Mouse (Mus musculus): Measurements from ENCODE around the gene Trpm8.

Trpm8 gene

DNA sequence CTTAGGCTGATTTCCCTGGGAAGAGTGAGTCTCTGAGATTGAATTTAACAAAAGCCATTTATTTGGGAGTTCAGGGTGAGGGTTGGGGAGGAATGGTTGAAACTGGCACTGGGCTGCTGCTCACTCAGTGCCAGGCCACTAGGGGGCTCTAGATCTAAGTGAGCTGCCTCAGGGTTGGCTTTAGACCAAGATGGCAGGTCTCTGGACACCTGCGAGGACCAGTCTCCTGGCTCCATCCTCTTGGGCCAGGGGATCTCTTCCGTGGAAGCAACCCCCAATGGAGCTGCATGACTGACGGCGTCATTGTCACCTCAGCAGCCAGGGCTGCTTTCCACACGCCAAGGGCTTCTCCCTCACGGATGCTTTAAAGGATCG, 7.5 kb downstream of the Trpm8 start:
- DNase-seq (ENCODE audit: low read depth, low spot score), result peak; percentile 82

DNA sequence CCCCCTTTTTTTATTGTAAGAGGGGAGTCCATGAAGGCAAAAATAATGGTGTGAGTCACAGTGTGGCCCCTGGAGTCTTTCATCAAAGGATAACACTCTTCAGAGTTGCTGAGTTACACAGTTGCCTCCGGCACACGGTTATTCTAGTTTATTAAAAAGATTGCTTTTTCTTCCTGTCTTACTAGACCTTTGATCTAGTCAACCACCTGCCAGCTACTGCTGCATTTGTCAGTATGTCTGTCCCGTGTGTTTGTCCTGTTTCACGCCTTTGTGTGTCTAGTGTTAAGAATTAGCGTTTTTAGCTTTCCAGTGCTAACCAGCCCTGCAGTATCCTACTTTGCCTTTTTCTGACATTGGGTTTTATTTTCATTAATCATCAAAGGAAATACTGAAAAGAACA, 8.2 kb downstream of the Trpm8 start:
- DNase-seq (ENCODE audit: low read depth, low spot score), result no peak

DNA sequence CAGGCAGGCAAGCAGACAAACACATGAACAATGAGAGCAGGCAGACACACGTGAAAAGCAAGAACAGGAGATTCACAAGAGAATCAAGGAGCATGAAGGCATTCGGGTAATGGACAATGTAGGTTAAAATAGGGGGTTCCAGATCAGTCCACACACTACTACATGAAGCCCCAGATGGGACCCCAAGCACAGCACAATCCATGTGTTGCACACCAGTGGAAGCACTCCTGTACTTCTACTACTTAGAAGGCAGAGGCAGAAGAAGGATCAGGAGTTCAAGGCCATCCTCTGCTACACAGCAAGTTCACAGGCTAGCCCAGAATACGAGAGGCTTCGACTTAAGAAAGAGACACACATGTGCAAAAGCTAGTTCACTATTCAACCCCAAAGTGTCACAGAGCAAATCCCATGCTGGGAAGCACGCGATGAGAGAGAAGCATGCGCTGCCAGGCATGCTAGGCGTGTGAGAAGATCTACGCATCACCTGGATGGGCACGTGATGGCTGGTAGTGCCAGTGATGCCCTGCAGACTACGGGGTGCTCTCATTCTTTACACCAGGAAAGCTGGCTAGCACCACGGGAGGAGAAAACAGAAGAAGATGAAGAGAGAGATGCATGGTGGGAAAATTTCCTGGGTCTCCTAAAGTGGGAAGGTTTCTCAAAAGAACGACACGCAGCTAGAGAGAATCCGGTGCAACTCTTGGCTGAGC, 8.8 kb downstream of the Trpm8 start:
- DNase-seq (ENCODE audit: low read depth, low spot score), result no peak

DNA sequence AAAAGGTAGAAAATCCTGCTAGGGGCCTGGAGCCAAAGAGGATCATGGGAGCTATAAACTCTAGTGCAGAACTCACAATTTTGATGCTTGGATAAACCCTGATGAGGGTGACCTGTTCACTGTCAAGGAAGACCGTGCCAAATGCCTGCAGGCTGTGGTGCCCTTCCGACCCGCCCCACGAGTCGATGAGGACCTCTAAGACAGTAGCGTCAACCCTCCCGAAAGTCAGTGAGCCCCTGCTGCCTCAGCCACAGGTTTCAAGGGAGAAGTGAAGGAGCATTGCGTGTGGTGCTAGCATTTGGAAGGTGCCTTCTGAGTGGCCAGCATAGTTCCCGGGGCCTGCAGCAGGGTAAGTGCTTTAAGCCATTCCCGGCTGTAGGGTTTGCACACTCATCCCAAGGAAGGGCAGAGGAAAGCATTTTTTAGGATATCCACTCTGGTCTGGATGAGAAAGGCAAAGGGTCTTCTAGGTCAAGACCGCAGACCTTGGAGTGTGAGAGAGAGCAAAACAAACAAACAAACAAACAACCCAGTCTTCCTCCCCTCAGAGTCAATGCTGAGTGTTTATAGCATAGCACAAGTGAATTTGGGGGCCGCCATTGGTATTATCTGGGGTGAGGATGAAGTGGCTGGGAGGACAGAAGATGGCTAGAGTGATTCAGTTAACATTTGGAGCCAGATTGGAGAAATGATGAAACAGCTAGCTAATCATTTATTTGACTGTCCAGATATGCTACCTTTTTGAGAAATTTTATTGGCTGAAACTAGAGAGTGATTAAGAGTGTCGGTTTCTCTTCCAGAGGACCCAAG, 9.6 kb downstream of the Trpm8 start:
- no peak for DNase-seq (ENCODE audit: low read depth, low spot score)

DNA sequence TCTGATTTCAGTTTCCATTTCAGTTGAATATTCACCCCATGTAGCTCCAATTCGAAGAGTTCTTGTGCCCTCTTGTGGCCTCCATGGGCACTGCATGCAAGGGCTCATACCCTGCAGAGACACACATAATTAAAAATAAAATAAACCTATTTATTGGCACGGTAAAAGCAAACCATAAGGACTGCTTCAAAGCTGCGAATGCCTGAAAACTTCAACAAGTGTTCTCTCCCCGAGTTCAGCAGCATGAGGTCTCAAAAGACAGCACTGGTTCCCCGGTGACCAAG, 10.2 kb downstream of the Trpm8 start:
- DNase-seq (ENCODE audit: low read depth, low spot score), result peak; percentile 94

DNA sequence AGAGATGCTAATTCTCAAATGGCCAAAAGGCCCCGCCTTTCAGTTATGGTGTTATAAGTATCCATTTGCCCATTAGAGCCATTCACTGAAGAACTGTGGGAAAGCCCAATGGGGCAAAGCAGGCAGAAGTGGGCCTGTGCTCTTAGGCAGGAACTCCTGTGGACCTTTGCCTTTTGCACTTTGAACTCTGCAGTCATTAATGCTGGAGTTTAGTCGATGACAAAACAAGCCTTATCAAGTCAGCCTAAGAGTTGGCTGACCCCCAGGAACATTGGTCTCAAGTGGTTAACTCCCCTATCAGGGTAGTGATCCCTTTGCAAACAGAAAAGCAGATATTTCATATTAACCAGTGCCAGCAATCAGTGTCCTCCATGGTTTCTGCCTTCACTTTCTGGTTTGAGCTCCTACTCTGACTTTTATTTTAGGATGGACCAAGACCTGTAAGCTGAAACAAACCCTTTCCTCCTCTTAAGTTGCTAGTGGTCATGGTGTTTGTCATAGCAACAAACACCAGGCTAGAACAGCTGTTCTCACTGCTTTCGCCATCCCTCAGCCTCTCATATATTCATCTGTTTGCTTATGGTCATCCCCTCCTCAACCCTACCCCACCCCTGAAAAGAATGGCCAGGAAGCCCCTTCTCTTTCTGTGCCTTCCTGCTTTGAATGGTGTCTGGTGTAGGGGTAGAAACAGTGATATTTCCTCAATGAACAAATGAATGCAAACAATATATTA, 10.8 kb downstream of the Trpm8 start:
- DNase-seq (ENCODE audit: low read depth, low spot score), result no peak

DNA sequence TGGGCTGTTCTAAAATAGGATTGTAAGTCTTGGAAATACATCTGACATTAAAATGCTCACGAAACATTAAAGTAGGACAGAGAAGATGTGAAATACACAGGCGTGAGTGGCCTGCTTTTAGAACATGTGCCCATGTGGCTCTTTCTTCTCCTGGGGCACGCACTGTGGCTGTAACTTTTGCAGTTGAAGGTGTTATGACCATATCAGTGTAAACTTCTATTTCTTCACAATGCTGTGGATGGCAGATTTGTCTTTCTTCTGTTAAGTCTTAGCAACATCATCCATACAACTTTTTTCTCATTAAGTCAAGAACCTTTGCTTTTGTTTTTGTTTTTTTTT, 11.3 kb downstream of the Trpm8 start:
- no peak for DNase-seq (ENCODE audit: low read depth, low spot score)

DNA sequence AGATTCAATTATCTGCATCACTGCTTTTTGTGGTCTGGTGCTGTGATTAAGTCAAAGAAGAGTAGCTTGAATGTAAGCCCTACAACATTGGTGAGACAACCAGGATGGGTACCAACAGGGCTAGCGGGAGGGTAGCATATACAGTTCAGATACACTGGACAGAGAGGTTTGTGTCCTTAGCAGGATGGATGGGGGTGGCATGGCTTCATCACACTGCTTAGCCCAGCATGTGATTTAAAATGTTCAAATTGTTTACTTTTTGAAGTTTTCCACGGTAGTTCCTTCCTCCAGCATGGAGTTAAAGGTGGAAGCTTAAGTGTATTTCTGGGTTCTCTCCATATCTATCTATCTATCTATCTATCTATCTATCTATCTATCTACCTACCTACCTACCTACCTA, 11.7 kb downstream of the Trpm8 start:
- no peak for DNase-seq (ENCODE audit: low read depth, low spot score)

DNA sequence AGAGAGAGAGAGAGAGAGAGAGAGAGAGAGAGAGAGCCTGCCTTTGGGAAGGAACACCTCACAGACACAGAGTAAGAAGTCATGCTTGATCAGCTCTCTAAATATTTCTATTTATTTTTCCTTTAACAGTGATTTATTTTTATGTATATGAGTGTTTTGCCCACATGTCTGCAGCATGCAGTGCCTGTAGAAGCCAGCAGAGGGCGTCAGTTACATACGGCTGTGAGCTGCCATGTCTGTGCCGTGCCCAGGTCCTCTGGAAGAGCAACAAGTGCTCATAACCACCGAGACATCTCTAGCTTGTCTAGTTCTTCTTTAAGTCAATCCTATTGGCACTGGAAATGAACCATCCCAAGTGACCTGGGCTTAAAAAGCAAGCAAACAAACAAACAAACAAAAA, 12.5 kb downstream of the Trpm8 start:
- peak; percentile 90 for DNase-seq (ENCODE audit: low read depth, low spot score)

DNA sequence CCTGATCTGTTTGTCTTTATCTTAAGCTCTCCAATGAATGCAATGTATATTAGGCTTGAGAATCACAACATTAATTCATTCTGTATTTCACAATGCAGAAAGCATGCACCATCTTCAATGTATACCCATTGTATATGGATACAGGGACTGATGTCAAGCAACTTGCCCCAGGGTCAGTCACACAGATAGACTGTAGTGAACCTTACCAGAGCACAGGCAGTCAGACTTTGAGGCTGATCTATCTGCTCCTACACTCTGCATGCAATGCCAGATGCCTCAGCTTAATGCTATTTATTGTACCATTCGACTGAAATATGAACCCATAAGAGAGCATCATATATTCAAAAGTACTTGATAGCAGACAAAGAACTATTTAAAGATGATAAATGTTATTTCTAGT, 13.1 kb downstream of the Trpm8 start:
- no peak for DNase-seq (ENCODE audit: low read depth, low spot score)

DNA sequence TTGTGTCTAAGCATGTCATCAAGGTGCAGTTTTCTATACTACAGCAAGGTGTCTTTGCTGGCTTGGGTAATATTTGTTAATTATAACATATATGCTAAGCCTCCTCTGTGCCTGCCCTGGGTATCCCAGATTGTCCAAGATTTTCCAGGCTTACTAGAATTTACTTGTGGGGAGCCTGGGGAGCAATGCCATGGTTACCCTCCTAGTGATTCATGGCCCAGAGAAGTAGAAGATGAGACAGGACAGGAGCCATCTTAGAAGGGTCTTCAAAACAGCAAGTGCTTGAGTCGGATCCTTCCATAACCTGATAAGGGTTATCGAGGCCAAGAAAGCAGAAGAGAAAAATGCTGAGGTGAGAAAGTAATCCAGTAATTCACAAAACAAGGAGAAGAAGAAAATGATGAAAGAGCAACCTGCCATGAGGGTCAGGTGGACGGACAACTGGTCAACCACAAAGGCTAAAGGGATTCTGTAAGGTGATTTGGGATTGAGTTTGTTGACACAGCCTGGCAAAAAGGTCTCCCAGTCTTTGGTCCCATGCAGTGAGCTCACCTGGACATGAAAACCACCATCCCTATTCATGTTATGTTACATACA, 14.0 kb downstream of the Trpm8 start:
- DNase-seq (ENCODE audit: low read depth, low spot score), result peak; percentile 10

DNA sequence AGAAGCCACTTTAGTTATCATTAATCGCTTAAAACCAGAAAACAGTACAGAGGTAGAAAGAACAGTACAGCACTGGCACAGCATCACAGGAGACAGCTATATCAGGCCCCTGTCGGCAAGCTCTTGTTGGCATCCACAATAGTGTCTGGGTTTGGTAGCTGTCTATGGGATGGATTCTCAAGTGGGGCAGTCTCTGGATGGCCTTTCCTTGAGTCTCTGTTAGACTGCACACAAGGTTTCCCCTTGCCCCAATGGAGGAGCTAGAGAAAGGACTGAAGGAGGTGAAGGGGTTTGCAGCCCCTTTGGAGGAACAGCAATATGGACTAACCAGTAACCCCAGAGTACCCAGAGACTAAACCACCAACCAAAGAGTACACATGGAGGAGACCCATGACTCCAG, 14.6 kb downstream of the Trpm8 start:
- DNase-seq (ENCODE audit: low read depth, low spot score), result peak; percentile 17

DNA sequence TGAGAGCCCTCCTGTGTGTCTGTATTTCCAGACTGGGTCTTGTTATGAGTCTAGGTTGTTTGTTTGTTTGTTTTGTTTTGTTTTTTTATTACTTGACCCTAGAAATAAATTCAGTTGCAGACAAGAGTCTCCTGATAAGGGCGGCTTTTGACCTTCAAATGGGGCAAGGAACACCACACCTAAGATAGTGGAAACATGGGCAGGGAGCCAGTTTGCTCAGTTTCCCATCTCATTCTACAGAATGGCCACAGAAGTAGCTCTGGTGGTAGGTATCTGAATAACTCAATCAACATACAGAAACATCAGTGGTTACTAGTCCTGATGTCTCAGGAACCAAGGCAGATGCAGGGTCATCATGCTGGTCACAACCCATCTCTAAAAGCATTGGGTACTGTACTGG, 17.2 kb downstream of the Trpm8 start:
- peak; percentile 12 for DNase-seq (ENCODE audit: low read depth, low spot score)

DNA sequence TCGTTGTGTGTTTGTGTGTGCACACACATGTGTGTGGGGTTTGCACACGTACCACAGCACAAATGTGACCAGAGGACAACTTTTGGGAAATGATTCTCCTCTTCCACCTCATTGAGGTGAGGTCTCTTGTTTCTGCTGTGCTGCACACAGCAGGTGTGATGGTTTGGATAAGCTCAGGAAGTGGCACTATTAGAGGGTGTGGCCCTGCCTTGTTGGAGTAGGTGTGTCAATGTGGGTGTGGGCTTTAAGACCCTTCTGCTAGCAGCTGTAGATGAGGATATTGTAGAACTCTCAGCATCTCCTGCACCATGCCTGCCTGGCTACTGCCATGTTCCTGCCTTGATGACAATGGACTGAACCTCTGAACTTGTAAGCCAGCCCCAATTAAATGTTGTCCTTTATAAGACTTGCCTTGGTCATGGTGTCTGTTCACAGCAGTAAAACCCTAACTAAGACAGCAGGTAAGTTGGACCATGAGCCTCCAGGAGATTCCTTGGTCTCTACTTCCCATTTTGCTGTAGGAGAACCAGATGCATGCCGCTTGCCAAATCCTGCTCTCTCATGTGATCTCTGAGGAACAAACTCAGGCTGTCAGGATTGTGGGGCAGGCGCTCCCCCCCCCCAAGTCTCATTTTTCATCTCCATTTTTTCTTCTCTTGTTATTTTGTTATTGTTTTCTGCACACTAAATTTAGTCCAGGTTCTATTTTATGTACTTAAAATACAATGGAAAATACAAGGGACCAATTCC, 18.9 kb downstream of the Trpm8 start:
- peak; percentile 21 for DNase-seq (ENCODE audit: low read depth, low spot score)

DNA sequence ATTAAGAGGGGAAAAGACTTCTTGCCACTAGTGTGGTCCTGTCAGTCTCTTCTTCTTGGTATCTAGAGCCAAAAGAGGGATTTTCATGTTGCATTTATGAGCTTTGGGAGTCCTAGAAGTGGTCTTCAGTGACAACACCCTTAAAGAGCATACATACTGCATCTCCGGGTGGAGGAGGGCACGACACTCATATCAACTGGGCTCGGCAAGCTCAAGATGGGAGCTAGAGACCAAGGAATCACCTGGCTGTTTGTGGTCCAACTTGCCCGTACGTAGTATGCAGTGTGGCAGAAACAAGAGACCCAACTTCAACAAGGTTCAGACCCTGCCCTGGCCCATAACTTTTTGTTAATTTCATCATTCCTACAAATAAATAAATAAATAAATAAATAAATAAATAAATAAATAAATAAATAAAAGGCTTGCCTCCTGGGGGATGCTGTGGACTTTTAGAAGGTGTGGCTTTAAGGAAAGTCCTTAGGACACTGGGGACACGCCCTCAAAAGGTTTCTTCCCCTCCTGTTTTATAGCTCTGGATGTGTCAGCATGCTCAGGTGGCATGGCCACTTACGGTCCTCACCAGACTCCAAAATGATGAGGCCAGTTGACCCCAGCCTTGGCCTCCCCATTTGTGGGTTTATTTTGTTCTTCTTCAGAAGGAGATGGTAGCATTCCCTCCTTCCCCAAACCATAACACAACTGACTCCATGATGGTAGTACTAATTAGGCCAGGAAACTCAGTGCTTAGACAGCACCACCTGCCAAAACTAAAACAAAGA, 20.2 kb downstream of the Trpm8 start:
- DNase-seq (ENCODE audit: low read depth, low spot score), result peak; percentile 19

DNA sequence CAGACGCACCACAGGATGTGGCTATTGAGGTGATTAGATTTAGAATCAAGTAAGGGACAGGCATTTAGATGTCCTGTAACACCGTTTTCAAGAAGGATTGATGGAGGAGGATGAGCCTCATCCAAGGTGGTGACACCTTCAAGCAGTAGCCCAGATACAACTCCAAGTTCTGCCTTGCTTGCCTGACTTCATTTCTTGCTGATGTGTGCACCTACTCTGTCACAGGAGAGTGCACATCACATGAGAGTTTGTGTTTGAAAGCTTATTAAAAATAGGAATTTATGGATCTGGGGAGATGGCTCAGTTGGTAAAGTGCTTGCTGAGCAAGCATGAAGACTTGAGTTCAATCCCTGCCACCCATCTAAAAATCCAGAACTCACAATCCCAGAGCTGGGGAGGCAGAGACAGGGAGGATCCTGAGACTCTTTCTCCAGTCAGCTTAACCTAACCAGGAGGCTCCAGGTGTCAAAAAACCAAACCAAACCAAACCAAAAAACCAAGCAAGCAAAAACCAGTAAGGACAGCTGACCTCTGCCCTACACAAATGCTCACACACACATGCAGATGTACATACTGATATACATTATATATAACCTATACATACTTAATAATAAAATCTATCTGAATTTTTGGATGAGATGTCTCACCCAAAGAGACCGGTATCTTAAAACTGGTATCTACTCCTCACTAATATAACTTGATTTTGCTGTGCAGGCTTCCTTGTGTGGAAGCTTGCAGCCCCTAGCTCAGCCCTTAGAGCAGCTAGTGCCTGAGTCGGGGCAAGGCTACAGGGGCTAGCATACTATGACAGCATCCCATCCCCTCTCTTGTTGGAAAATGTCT, 21.4 kb downstream of the Trpm8 start:
- DNase-seq (ENCODE audit: low read depth, low spot score), result peak; percentile 8

DNA sequence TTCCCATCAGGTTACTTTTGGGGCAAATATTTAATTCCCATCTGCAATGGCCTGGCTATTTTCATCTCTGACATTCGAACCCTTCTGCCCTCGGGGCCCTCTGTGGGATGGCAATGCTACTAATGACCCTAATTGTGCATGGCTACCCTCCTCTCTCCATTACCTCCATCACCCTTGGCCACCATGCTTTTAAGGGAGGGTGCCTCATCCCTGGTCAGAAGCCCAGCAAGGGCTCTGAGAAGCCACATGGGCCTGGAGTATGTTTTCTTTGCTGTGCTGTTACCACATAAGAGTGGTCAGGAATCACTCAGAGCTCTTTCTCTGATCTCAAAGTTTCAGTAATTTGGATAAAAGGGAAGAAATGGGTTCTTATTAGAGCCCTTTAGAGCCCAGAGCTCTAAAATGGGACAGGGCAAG, 22.1 kb downstream of the Trpm8 start:
- DNase-seq (ENCODE audit: low read depth, low spot score), result no peak

DNA sequence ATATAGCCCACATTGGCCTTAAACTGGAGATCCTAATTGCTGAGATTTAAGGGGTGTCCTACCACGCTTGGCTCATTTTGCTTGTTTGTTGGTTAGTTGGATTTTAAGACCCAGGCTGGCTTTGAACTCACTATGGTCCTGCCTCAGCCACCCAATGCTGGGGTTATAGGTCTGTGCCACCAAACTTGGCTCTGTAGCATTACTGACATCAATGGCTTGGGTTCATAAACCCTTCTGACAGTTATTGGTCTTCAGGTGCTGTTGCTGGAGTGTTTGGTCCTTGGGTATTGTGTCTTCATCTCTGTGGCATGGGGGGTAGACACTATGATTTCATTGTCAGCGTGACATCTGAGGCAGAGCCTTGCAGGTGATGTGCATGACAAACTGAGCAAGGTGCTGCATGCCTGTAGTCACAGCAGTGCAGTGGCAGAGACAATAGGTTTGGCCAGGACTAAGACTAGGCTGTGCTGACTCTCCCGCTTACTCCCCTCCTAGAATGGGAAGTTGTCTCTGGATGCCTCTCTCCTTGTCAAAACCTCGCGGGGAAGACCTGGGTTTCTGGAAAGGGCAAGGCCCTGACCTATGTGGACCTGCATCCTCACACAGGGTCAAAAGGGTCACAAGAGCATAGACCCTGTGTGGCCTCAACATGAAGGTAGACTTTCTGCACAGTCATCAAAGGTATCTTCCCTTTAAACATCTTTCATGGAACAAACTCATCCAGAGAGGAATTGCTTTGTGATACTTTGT, 23.0 kb downstream of the Trpm8 start:
- peak; percentile 13 for DNase-seq (ENCODE audit: low read depth, low spot score)
